ENCODE assay signal across 9 mouse cellular contexts in genomic region chr2:35349184-35349583, GRCm38 (mm10). TPM values are rescaled to one million over a fixed set of nuclear protein-coding genes. Genes with fewer than 3 reads are reported as not detected.
A peak's percentile ranks its signal among the peaks of the same experiment; 100 is the strongest.
DNase-seq lines count a peak whose midpoint lies in the region; ATAC-seq and TF ChIP-seq lines count a peak whose summit lies in the region.
"Had no signal": no experiment of that assay in that cellular context is flagged by ENCODE, and none has a peak within 500 bp of the region (broad histone marks: within the 10 kb centered on the region; RNA-seq: fewer than 3 reads in every experiment).

No protein-coding gene starts in this region.

- H3K27me3 ChIP-seq in cerebellum, adult 2 months (ENCODE audit: control insufficient read depth, insufficient read depth, low read length), result no peaks in the 10 kb centered on the region
- no peaks in the 10 kb centered on the region for H3K27me3 ChIP-seq in heart, postnatal 0 days (ENCODE audit: control insufficient read depth, insufficient read depth, low read length)
- H3K27me3 ChIP-seq: heart, embryonic 15.5 days had no signal

- ATAC-seq in heart, postnatal 0 days (ENCODE audit: insufficient read depth, low read depth), result peak; percentile 49; the same call in 1 of the 2 replicates

- H3K4me1 ChIP-seq in cerebellum, adult 2 months (ENCODE audit: control insufficient read depth, insufficient read depth, low read length), result no peaks in the 10 kb centered on the region
- no peaks in the 10 kb centered on the region for H3K4me1 ChIP-seq in heart, postnatal 0 days (ENCODE audit: control insufficient read depth, insufficient read depth)
- H3K4me1 ChIP-seq: heart, embryonic 15.5 days had no signal

- WGBS in cerebellum, adult 2 months, result 41% methylated on average over 5 of the region's 5 CpGs
- WGBS in heart, postnatal 0 days, result 29% methylated on average over 5 of the region's 5 CpGs

- peak in 1 of 2 experiments; percentile 32 for DNase-seq in cerebellum, adult 2 months
- DNase-seq in cerebellum, postnatal 25 days, result no peak
- DNase-seq in left cerebral cortex, adult 11 months (ENCODE audit: low spot score), result peak; percentile 2
- no peak for DNase-seq in left cerebral cortex, postnatal 36 days (ENCODE audit: low spot score in 2 of 2)
- peak; percentile 87 for DNase-seq in heart, postnatal 0 days (ENCODE audit: low spot score)
- peak; percentile 57 for DNase-seq in retina, postnatal 1 day
- DNase-seq in frontal cortex, postnatal 25 days (ENCODE audit: low spot score in 2 of 2), result no peak
- no peak for DNase-seq in layer of hippocampus, adult 11-12 months (ENCODE audit: low spot score)

- H3K4me2 ChIP-seq in heart, postnatal 0 days (ENCODE audit: low read depth, low read length), result no peak overlapping the region
- H3K4me2 ChIP-seq: heart, embryonic 15.5 days had no signal

- TF ChIP-seq POLR2A in cerebellum, adult 2 months (IDR thresholded peaks at IDR 0.05; ENCODE audit: borderline replicate concordance, insufficient read depth, low read length), result no peak

- no peak for TF ChIP-seq EP300 in heart, postnatal 0 days (IDR thresholded peaks at IDR 0.05; ENCODE audit: low read depth)

- no peaks in the 10 kb centered on the region for H3K36me3 ChIP-seq in heart, postnatal 0 days (replicated peaks; ENCODE audit: control insufficient read depth, insufficient read depth, low read length)
- H3K36me3 ChIP-seq: heart, embryonic 15.5 days had no signal

- H3K9ac ChIP-seq in heart, postnatal 0 days (replicated peaks; ENCODE audit: low read depth, low read length), result no peak overlapping the region
- H3K9ac ChIP-seq: heart, embryonic 15.5 days had no signal

- intact Hi-C loops in left cerebral cortex, postnatal 36 days (cut with DNase I), result loop anchor here (2.0 kb wide), 1 partner anchor 48 kb away; no protein-coding TSS in a partner anchor

- no peak overlapping the region for H3K4me3 ChIP-seq in cerebellum, adult 2 months (replicated peaks; ENCODE audit: insufficient read depth, low read depth, low read length)
- H3K4me3 ChIP-seq in heart, postnatal 0 days (ENCODE audit: low read depth, low read length), result no peak overlapping the region
- H3K4me3 ChIP-seq: heart, embryonic 15.5 days had no signal

- no peaks in the 10 kb centered on the region for H3K9me3 ChIP-seq in heart, postnatal 0 days (replicated peaks; ENCODE audit: control insufficient read depth, low read length)
- H3K9me3 ChIP-seq: heart, embryonic 15.5 days had no signal

- H3K27ac ChIP-seq in cerebellum, adult 2 months (ENCODE audit: insufficient read depth, low read length), result no peak overlapping the region
- H3K27ac ChIP-seq in heart, postnatal 0 days (ENCODE audit: low read depth), result no peak overlapping the region
- H3K27ac ChIP-seq: heart, embryonic 15.5 days had no signal

- peak; percentile 55; the same call in 1 of the 2 replicates for TF ChIP-seq CTCF in cerebellum, adult 2 months (IDR thresholded peaks at IDR 0.05; ENCODE audit: borderline replicate concordance, insufficient read depth, low read depth, low read length)
- TF ChIP-seq CTCF in heart, postnatal 0 days (IDR thresholded peaks at IDR 0.05; ENCODE audit: low read depth), result peak; percentile 84

RNA-seq across cellular contexts. Expression of gene Stom, which starts 12.4 kb away (rescaled TPM):
- 14.9 and 17.0 TPM in 2 replicates for polyA plus RNA-seq in cerebellum, adult 2 months (2012; rRNA removed)
- total RNA-seq in left cerebral cortex, postnatal 36 days (2021), result 1 to 10 TPM; 5.7 to 6.0 TPM
- total RNA-seq in heart, postnatal 0 days (2014; rRNA removed; ENCODE audit: low replicate concordance), result 60.1 and 79.0 TPM in 2 replicates
- polyA plus RNA-seq in heart, postnatal 0 days (2015; fragmentation: Nextera tagmentation; extraction: Ambion mirVana), result 48.4 and 51.3 TPM in 2 replicates

RNA-seq across cellular contexts. Expression of gene 4930568D16Rik, which starts 18.3 kb away (rescaled TPM):
- not detected in 2 replicates for polyA plus RNA-seq in cerebellum, adult 2 months (2012; rRNA removed)
- total RNA-seq in left cerebral cortex, postnatal 36 days (2021), result not detected
- total RNA-seq in heart, postnatal 0 days (2014; rRNA removed; ENCODE audit: low replicate concordance), result not detected in 2 replicates
- not detected in 2 replicates for polyA plus RNA-seq in heart, postnatal 0 days (2015; fragmentation: Nextera tagmentation; extraction: Ambion mirVana)
- polyA plus RNA-seq: heart, embryonic 15.5 days had no signal

RNA-seq across cellular contexts. Expression of gene 4930402F06Rik, which starts 47.8 kb away (rescaled TPM):
- polyA plus RNA-seq in cerebellum, adult 2 months (2012; rRNA removed), result not detected in 2 replicates
- total RNA-seq in left cerebral cortex, postnatal 36 days (2021), result not detected
- total RNA-seq in heart, postnatal 0 days (2014; rRNA removed; ENCODE audit: low replicate concordance), result not detected in 2 replicates
- not detected in 2 replicates for polyA plus RNA-seq in heart, postnatal 0 days (2015; fragmentation: Nextera tagmentation; extraction: Ambion mirVana)
- polyA plus RNA-seq: heart, embryonic 15.5 days had no signal

Comparison
In these comparisons a context has a peak if more than half of its experiments do, and no peak if none do; other contexts are left out.
1. DNase-seq: peak in left cerebral cortex, adult 11 months (single experiment), heart, postnatal 0 days (single experiment) and retina, postnatal 1 day (single experiment); none in cerebellum, postnatal 25 days (0 of 2), left cerebral cortex, postnatal 36 days (0 of 2), frontal cortex, postnatal 25 days (0 of 2) and layer of hippocampus, adult 11-12 months (single experiment).